Mouse (Mus musculus): ENCODE results near the gene Ddx24. TPM values are rescaled to one million over a fixed set of nuclear protein-coding genes. Genes with fewer than 3 reads are reported as not detected.
A peak's percentile ranks its signal among the peaks of the same experiment; 100 is the strongest.

Gene Ddx24
- polyA plus RNA-seq, 1 experiment from 2014 or later: 93.9 TPM

GRCm38 (mm10) chr12:103395486-103396275 lies 29.9 kb downstream of the Ddx24 start:
- H3K4me1 ChIP-seq (ENCODE audit: control insufficient read depth, insufficient read depth, low read length): no peaks in the 10 kb centered on the region
- WGBS: 49% methylated on average over 12 of the region's 12 CpGs
- no peaks in the 10 kb centered on the region for H3K36me3 ChIP-seq (ENCODE audit: control insufficient read depth, insufficient read depth, low read length)
- H3K4me3 ChIP-seq (ENCODE audit: low read length): no peak overlapping the region
- H3K27me3 ChIP-seq (ENCODE audit: control insufficient read depth, insufficient read depth, low read length): no peaks in the 10 kb centered on the region
- H3K27ac ChIP-seq (ENCODE audit: low read depth, low read length): no peak overlapping the region
- H3K9ac ChIP-seq (ENCODE audit: low read depth, low read length): no peak overlapping the region
- ATAC-seq (ENCODE audit: low FRiP score, low TSS enrichment): no peak
- no peak overlapping the region for H3K4me2 ChIP-seq (replicated peaks; ENCODE audit: low read depth, low read length)
- H3K9me3 ChIP-seq (ENCODE audit: control insufficient read depth, low read length): no peaks in the 10 kb centered on the region

GRCm38 (mm10) chr12:103393528-103393927 lies 32.1 kb downstream of the Ddx24 start:
- Histone ChIP-seq H3K9ac (ENCODE audit: low read depth, low read length) (no peak overlapping the region), H3K4me1 (ENCODE audit: control insufficient read depth, insufficient read depth, low read length) (peaks cover 5% of the 10 kb centered on the region; the same call in 1 of the 2 replicates), H3K36me3 (ENCODE audit: control insufficient read depth, insufficient read depth, low read length) (no peaks in the 10 kb centered on the region), H3K27ac (ENCODE audit: low read depth, low read length) (no peak overlapping the region), H3K4me3 (ENCODE audit: low read length) (no peak overlapping the region), H3K9me3 (ENCODE audit: control insufficient read depth, low read length) (no peaks in the 10 kb centered on the region), H3K27me3 (ENCODE audit: control insufficient read depth, insufficient read depth, low read length) (no peaks in the 10 kb centered on the region), H3K4me2 (replicated peaks; ENCODE audit: low read depth, low read length) (no peak overlapping the region)
- 32% methylated on average over 6 of the region's 6 CpGs for WGBS
- ATAC-seq (ENCODE audit: low FRiP score, low TSS enrichment): no peak

- WGBS: 78% methylated on average over 7 of the region's 7 CpGs
- H3K27ac ChIP-seq (ENCODE audit: low read depth, low read length): no peak overlapping the region
Observed at GRCm38 (mm10) chr12:103391098-103391497, 34.5 kb downstream of the Ddx24 start.

GRCm38 (mm10) chr12:103389982-103390381 lies 35.6 kb downstream of the Ddx24 start:
- Histone ChIP-seq H3K9ac (ENCODE audit: low read depth, low read length) (no peak overlapping the region), H3K9me3 (ENCODE audit: control insufficient read depth, low read length) (no peaks in the 10 kb centered on the region), H3K4me2 (replicated peaks; ENCODE audit: low read depth, low read length) (no peak overlapping the region), H3K36me3 (ENCODE audit: control insufficient read depth, insufficient read depth, low read length) (no peaks in the 10 kb centered on the region), H3K4me1 (ENCODE audit: control insufficient read depth, insufficient read depth, low read length) (peaks cover 5% of the 10 kb centered on the region; the same call in 1 of the 2 replicates), H3K27ac (ENCODE audit: low read depth, low read length) (no peak overlapping the region), H3K4me3 (ENCODE audit: low read length) (no peak overlapping the region), H3K27me3 (ENCODE audit: control insufficient read depth, insufficient read depth, low read length) (no peaks in the 10 kb centered on the region)
- 80% methylated on average over 4 of the region's 4 CpGs for WGBS
- ATAC-seq (ENCODE audit: low FRiP score, low TSS enrichment): no peak

More at GRCm38 (mm10) chr12:103391098-103391497, 34.5 kb downstream of the Ddx24 start:
- no peak overlapping the region for H3K9ac ChIP-seq (ENCODE audit: low read depth, low read length)
- no peaks in the 10 kb centered on the region for H3K36me3 ChIP-seq (ENCODE audit: control insufficient read depth, insufficient read depth, low read length)
- H3K9me3 ChIP-seq (ENCODE audit: control insufficient read depth, low read length): no peaks in the 10 kb centered on the region
- no peak overlapping the region for H3K4me2 ChIP-seq (replicated peaks; ENCODE audit: low read depth, low read length)
- H3K27me3 ChIP-seq (ENCODE audit: control insufficient read depth, insufficient read depth, low read length): no peaks in the 10 kb centered on the region
- H3K4me3 ChIP-seq (ENCODE audit: low read length): no peak overlapping the region
- H3K4me1 ChIP-seq (ENCODE audit: control insufficient read depth, insufficient read depth, low read length): peaks cover 5% of the 10 kb centered on the region; the same call in 1 of the 2 replicates
- ATAC-seq (ENCODE audit: low FRiP score, low TSS enrichment): no peak

- H3K36me3 ChIP-seq (ENCODE audit: control insufficient read depth, insufficient read depth, low read length): no peaks in the 10 kb centered on the region
- ATAC-seq (ENCODE audit: low FRiP score, low TSS enrichment): no peak
- H3K4me1 ChIP-seq (ENCODE audit: control insufficient read depth, insufficient read depth, low read length): peaks cover 5% of the 10 kb centered on the region; the same call in 1 of the 2 replicates
- H3K9me3 ChIP-seq (ENCODE audit: control insufficient read depth, low read length): no peaks in the 10 kb centered on the region
- WGBS: 85% methylated on average over 2 of the region's 2 CpGs
- H3K27me3 ChIP-seq (ENCODE audit: control insufficient read depth, insufficient read depth, low read length): no peaks in the 10 kb centered on the region
- H3K4me2 ChIP-seq (replicated peaks; ENCODE audit: low read depth, low read length): peak overlapping the region; percentile 88
- H3K27ac ChIP-seq (ENCODE audit: low read depth, low read length): no peak overlapping the region
- peak overlapping the region; percentile 84; the same call in 1 of the 2 replicates for H3K9ac ChIP-seq (ENCODE audit: low read depth, low read length)
- peak overlapping the region; percentile 79 for H3K4me3 ChIP-seq (ENCODE audit: low read length)
Observed at GRCm38 (mm10) chr12:103389348-103389727, 36.3 kb downstream of the Ddx24 start.

- Histone ChIP-seq H3K4me1 (ENCODE audit: control insufficient read depth, insufficient read depth, low read length) (peaks cover 5% of the 10 kb centered on the region; the same call in 1 of the 2 replicates), H3K36me3 (ENCODE audit: control insufficient read depth, insufficient read depth, low read length) (no peaks in the 10 kb centered on the region), H3K9ac (ENCODE audit: low read depth, low read length) (peak within 1 kb of the TSS; percentile 84), H3K27me3 (ENCODE audit: control insufficient read depth, insufficient read depth, low read length) (no peaks in the 10 kb centered on the region), H3K27ac (ENCODE audit: low read depth, low read length) (no peak within 1 kb of the TSS), H3K4me2 (replicated peaks; ENCODE audit: low read depth, low read length) (peak within 1 kb of the TSS; percentile 88), H3K4me3 (ENCODE audit: low read length) (peak within 1 kb of the TSS; percentile 79), H3K9me3 (ENCODE audit: control insufficient read depth, low read length) (no peaks in the 10 kb centered on the region)
- peak; percentile 99 for ATAC-seq (ENCODE audit: low FRiP score, low TSS enrichment)
- under 1% methylated on average over 47 of the region's 58 CpGs for WGBS
Observed at GRCm38 (mm10) chr12:103388505-103389347, 36.9 kb downstream of the Ddx24 start, which contains the start of gene Otub2. Gene Otub2, plus strand, starts transcription at chr12:103388682.

GRCm38 (mm10) chr12:103380226-103380625 lies 45.4 kb downstream of the Ddx24 start:
- Histone ChIP-seq H3K36me3 (ENCODE audit: control insufficient read depth, insufficient read depth, low read length) (no peaks in the 10 kb centered on the region), H3K4me1 (ENCODE audit: control insufficient read depth, insufficient read depth, low read length) (no peaks in the 10 kb centered on the region), H3K9me3 (ENCODE audit: control insufficient read depth, low read length) (no peaks in the 10 kb centered on the region), H3K4me3 (ENCODE audit: low read length) (no peak overlapping the region), H3K27me3 (ENCODE audit: control insufficient read depth, insufficient read depth, low read length) (no peaks in the 10 kb centered on the region), H3K9ac (ENCODE audit: low read depth, low read length) (no peak overlapping the region), H3K27ac (ENCODE audit: low read depth, low read length) (no peak overlapping the region), H3K4me2 (replicated peaks; ENCODE audit: low read depth, low read length) (no peak overlapping the region)
- ATAC-seq (ENCODE audit: low FRiP score, low TSS enrichment): no peak
- 89% methylated on average over 4 of the region's 4 CpGs for WGBS

- ATAC-seq (ENCODE audit: low FRiP score, low TSS enrichment): no peak
- Histone ChIP-seq H3K36me3 (ENCODE audit: control insufficient read depth, insufficient read depth, low read length) (no peaks in the 10 kb centered on the region), H3K27me3 (ENCODE audit: control insufficient read depth, insufficient read depth, low read length) (no peaks in the 10 kb centered on the region), H3K27ac (ENCODE audit: low read depth, low read length) (no peak overlapping the region), H3K9me3 (ENCODE audit: control insufficient read depth, low read length) (no peaks in the 10 kb centered on the region), H3K4me1 (ENCODE audit: control insufficient read depth, insufficient read depth, low read length) (no peaks in the 10 kb centered on the region), H3K9ac (ENCODE audit: low read depth, low read length) (no peak overlapping the region), H3K4me2 (replicated peaks; ENCODE audit: low read depth, low read length) (no peak overlapping the region), H3K4me3 (ENCODE audit: low read length) (no peak overlapping the region)
- 72% methylated on average over 4 of the region's 4 CpGs for WGBS
Observed at GRCm38 (mm10) chr12:103376774-103377173, 48.9 kb downstream of the Ddx24 start.

Data from kidney, embryonic 14.5 days (tissue).